Mouse (Mus musculus): ENCODE data around the gene Esyt2. TPM values are rescaled to one million over a fixed set of nuclear protein-coding genes. Genes with fewer than 3 reads are reported as not detected.

The Esyt2 gene
- polyA plus RNA-seq, 1 experiment from 2014 or later = 30.6 TPM

DNA sequence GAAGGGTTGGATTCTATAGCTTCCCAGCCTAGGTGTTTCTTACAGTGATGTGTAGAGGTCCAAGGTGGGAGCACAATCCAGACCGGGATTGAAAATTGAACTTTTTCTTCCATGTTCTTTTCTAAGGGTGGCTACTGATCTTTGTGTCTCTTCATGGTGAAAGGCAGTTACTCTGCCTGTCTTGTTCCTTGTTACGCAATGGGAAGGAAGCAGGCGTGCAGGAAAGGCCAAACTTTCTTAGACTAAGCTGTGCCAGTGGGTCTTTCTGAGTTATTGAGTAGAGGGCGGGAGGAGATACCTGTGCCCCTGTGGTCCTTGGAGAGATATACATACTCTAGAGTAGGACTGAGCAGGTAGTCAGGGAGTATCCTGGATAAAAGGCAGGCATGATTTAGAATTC, 133.9 kb downstream of the Esyt2 start:
- Histone ChIP-seq H3K27ac (replicated peaks; ENCODE audit: low read depth, low read length) (no peak overlapping the region), H3K4me3 (ENCODE audit: low read depth, low read length) (no peak overlapping the region), H3K27me3 (replicated peaks; ENCODE audit: control insufficient read depth, insufficient read depth, low read length) (no peaks in the 10 kb centered on the region), H3K9ac (ENCODE audit: low read depth, low read length) (no peak overlapping the region), H3K4me1 (ENCODE audit: control insufficient read depth, insufficient read depth, low read length) (no peaks in the 10 kb centered on the region), H3K36me3 (ENCODE audit: control insufficient read depth, insufficient read depth, low read length) (peaks cover 67% of the 10 kb centered on the region), H3K4me2 (ENCODE audit: low read depth, low read length) (no peak overlapping the region), H3K9me3 (ENCODE audit: control insufficient read depth, low read length) (no peaks in the 10 kb centered on the region)
- ATAC-seq (ENCODE audit: low read depth) = no peak
- WGBS = 90% methylated on average over 4 of the region's 4 CpGs
- no peak for DNase-seq (ENCODE audit: low spot score)

DNA sequence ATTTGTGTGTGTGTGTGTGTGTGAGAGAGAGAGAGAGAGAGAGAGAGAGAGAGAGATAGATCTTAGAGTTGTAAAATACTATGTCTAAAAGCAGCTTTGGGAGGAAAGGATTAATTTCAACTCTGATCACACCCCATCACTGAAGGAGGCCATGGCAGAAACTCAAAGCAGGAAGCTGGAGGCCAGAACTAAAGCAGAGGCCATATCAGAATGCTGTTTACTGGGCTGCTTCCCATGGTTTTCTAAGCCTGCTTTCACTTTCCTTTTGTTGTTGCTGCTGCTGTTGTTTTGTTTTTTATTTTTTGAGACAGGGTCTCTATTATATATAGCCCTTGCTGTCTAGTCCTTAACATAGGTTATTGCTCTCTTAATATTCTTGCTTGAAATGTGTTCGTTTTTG, 135.5 kb downstream of the Esyt2 start:
- H3K27ac ChIP-seq (replicated peaks; ENCODE audit: low read depth, low read length) = no peak overlapping the region
- WGBS = 83% methylated on average over 1 of the region's 1 CpGs
- H3K9me3 ChIP-seq (ENCODE audit: control insufficient read depth, low read length) = no peaks in the 10 kb centered on the region
- H3K9ac ChIP-seq (ENCODE audit: low read depth, low read length) = no peak overlapping the region
- no peaks in the 10 kb centered on the region for H3K27me3 ChIP-seq (replicated peaks; ENCODE audit: control insufficient read depth, insufficient read depth, low read length)
- ATAC-seq (ENCODE audit: low read depth) (no peak), DNase-seq (ENCODE audit: low spot score) (no peak)
- H3K4me3 ChIP-seq (ENCODE audit: low read depth, low read length) = no peak overlapping the region
- H3K36me3 ChIP-seq (ENCODE audit: control insufficient read depth, insufficient read depth, low read length) = peaks cover 59% of the 10 kb centered on the region
- no peak overlapping the region for H3K4me2 ChIP-seq (ENCODE audit: low read depth, low read length)
- no peaks in the 10 kb centered on the region for H3K4me1 ChIP-seq (ENCODE audit: control insufficient read depth, insufficient read depth, low read length)

DNA sequence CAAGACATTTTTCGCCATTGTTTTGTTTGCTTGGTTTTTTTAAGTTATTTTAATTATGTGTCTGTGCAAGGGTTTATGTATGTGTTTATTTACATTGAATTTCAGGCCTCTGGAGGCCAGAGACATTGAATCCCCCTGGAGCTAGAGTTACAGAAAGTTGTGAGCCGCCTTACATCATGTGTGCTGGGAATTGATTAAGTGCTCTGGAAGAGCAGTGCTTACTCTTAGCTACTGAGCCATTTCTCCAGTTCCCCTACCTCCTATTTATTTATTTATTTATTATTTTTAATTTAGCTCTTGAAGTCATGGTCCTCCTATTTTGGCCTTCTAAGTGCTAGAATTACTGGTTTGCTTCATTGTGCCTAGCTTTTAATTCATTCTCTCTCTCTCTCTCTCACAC, 140.7 kb downstream of the Esyt2 start:
- no peaks in the 10 kb centered on the region for H3K9me3 ChIP-seq (ENCODE audit: control insufficient read depth, low read length)
- DNase-seq (ENCODE audit: low spot score) (no peak), ATAC-seq (ENCODE audit: low read depth) (0 out of 2 replicates have a peak, but pooled peaks have one; percentile 55)
- no peak overlapping the region for H3K9ac ChIP-seq (ENCODE audit: low read depth, low read length)
- H3K4me1 ChIP-seq (ENCODE audit: control insufficient read depth, insufficient read depth, low read length) = no peaks in the 10 kb centered on the region
- H3K36me3 ChIP-seq (ENCODE audit: control insufficient read depth, insufficient read depth, low read length) = peaks cover 51% of the 10 kb centered on the region
- H3K4me2 ChIP-seq (ENCODE audit: low read depth, low read length) = no peak overlapping the region
- H3K4me3 ChIP-seq (ENCODE audit: low read depth, low read length) = no peak overlapping the region
- 79% methylated on average over 2 of the region's 2 CpGs for WGBS
- H3K27ac ChIP-seq (replicated peaks; ENCODE audit: low read depth, low read length) = no peak overlapping the region
- H3K27me3 ChIP-seq (replicated peaks; ENCODE audit: control insufficient read depth, insufficient read depth, low read length) = no peaks in the 10 kb centered on the region

DNA sequence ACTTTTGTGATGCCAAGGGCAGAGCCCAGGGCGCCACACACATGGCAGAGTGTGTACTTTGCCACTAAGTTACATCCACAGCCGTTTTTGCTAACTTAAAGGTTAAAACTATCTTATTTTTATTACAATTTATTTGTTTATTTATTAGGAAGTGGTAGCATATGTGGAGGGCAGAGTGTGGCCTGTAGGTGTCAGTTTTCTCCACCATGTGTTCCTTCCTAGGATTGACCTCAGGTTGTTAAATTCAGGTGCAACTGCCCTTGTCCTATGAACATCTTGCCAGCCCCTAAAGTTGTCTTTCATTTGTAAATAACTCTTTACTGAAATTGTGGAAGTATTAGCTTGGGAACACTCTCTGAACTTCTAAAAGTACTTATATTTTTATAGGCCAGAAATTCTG, 144.4 kb downstream of the Esyt2 start:
- Histone ChIP-seq H3K27ac (replicated peaks; ENCODE audit: low read depth, low read length) (no peak overlapping the region), H3K27me3 (replicated peaks; ENCODE audit: control insufficient read depth, insufficient read depth, low read length) (no peaks in the 10 kb centered on the region), H3K4me2 (ENCODE audit: low read depth, low read length) (no peak overlapping the region), H3K4me3 (ENCODE audit: low read depth, low read length) (no peak overlapping the region), H3K9me3 (ENCODE audit: control insufficient read depth, low read length) (no peaks in the 10 kb centered on the region), H3K4me1 (ENCODE audit: control insufficient read depth, insufficient read depth, low read length) (no peaks in the 10 kb centered on the region), H3K9ac (ENCODE audit: low read depth, low read length) (no peak overlapping the region), H3K36me3 (ENCODE audit: control insufficient read depth, insufficient read depth, low read length) (peaks cover 69% of the 10 kb centered on the region)
- WGBS = 87% methylated on average over 2 of the region's 2 CpGs
- no peak for ATAC-seq (ENCODE audit: low read depth)
- no peak for DNase-seq (ENCODE audit: low spot score)

GRCm38 (mm10) chr12:116433742-116434141, 152.7 kb downstream of the Esyt2 start:
- H3K9me3 ChIP-seq (ENCODE audit: control insufficient read depth, low read length) = no peaks in the 10 kb centered on the region
- H3K27ac ChIP-seq (replicated peaks; ENCODE audit: low read depth, low read length) = no peak overlapping the region
- peaks cover 64% of the 10 kb centered on the region for H3K36me3 ChIP-seq (ENCODE audit: control insufficient read depth, insufficient read depth, low read length)
- no peak for DNase-seq (ENCODE audit: low spot score)
- 96% methylated on average over 2 of the region's 2 CpGs for WGBS
- no peak overlapping the region for H3K4me3 ChIP-seq (ENCODE audit: low read depth, low read length)
- H3K4me2 ChIP-seq (ENCODE audit: low read depth, low read length) = no peak overlapping the region
- ATAC-seq (ENCODE audit: low read depth) = no peak
- H3K27me3 ChIP-seq (replicated peaks; ENCODE audit: control insufficient read depth, insufficient read depth, low read length) = no peaks in the 10 kb centered on the region
- H3K9ac ChIP-seq (ENCODE audit: low read depth, low read length) = no peak overlapping the region
- H3K4me1 ChIP-seq (ENCODE audit: control insufficient read depth, insufficient read depth, low read length) = no peaks in the 10 kb centered on the region

- Histone ChIP-seq H3K4me2 (ENCODE audit: low read depth, low read length) (no peak overlapping the region), H3K27me3 (replicated peaks; ENCODE audit: control insufficient read depth, insufficient read depth, low read length) (no peaks in the 10 kb centered on the region), H3K9ac (ENCODE audit: low read depth, low read length) (no peak overlapping the region), H3K36me3 (ENCODE audit: control insufficient read depth, insufficient read depth, low read length) (peaks cover 66% of the 10 kb centered on the region), H3K4me3 (ENCODE audit: low read depth, low read length) (no peak overlapping the region), H3K4me1 (ENCODE audit: control insufficient read depth, insufficient read depth, low read length) (no peaks in the 10 kb centered on the region), H3K27ac (replicated peaks; ENCODE audit: low read depth, low read length) (no peak overlapping the region), H3K9me3 (ENCODE audit: control insufficient read depth, low read length) (no peaks in the 10 kb centered on the region)
- no peak for DNase-seq (ENCODE audit: low spot score)
- no peak for ATAC-seq (ENCODE audit: low read depth)
- 87% methylated on average over 2 of the region's 2 CpGs for WGBS
Measured at GRCm38 (mm10) chr12:116435232-116435631, 154.2 kb downstream of the Esyt2 start.

DNA sequence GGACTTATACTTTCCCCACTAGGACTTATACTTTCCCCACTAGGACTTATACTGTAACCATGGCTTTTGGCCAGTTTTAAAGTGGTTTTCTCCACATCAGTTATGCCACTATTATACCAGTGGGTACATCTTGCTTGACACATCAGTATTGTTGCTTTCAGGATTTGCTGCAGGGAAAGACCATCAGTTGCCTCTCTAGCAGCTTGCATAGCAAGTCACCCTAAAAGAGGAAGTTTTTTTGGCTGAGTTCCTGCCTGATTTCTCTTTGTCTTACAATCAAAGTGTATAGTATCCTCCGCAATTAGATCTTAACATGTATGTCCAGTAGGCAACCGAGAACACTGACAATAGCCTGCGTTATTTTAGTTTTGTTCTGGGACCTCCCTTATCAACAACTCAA, 155.1 kb downstream of the Esyt2 start:
- Histone ChIP-seq H3K4me3 (ENCODE audit: low read depth, low read length) (no peak overlapping the region), H3K4me2 (ENCODE audit: low read depth, low read length) (no peak overlapping the region), H3K27me3 (replicated peaks; ENCODE audit: control insufficient read depth, insufficient read depth, low read length) (no peaks in the 10 kb centered on the region), H3K9me3 (ENCODE audit: control insufficient read depth, low read length) (no peaks in the 10 kb centered on the region), H3K27ac (replicated peaks; ENCODE audit: low read depth, low read length) (no peak overlapping the region), H3K9ac (ENCODE audit: low read depth, low read length) (no peak overlapping the region), H3K4me1 (ENCODE audit: control insufficient read depth, insufficient read depth, low read length) (no peaks in the 10 kb centered on the region), H3K36me3 (ENCODE audit: control insufficient read depth, insufficient read depth, low read length) (peaks cover 64% of the 10 kb centered on the region)
- DNase-seq (ENCODE audit: low spot score) (no peak), ATAC-seq (ENCODE audit: low read depth) (no peak)
- 92% methylated on average over 3 of the region's 3 CpGs for WGBS

- no peak overlapping the region for H3K9ac ChIP-seq (ENCODE audit: low read depth, low read length)
- 77% methylated on average over 5 of the region's 5 CpGs for WGBS
Measured at GRCm38 (mm10) chr12:116438591-116438990, 157.6 kb downstream of the Esyt2 start.

More at GRCm38 (mm10) chr12:116438591-116438990, 157.6 kb downstream of the Esyt2 start:
- H3K4me1 ChIP-seq (ENCODE audit: control insufficient read depth, insufficient read depth, low read length) = no peaks in the 10 kb centered on the region
- H3K9me3 ChIP-seq (ENCODE audit: control insufficient read depth, low read length) = no peaks in the 10 kb centered on the region
- DNase-seq (ENCODE audit: low spot score) = no peak
- H3K4me2 ChIP-seq (ENCODE audit: low read depth, low read length) = no peak overlapping the region
- H3K27ac ChIP-seq (replicated peaks; ENCODE audit: low read depth, low read length) = no peak overlapping the region
- no peak overlapping the region for H3K4me3 ChIP-seq (ENCODE audit: low read depth, low read length)
- peaks cover 70% of the 10 kb centered on the region for H3K36me3 ChIP-seq (ENCODE audit: control insufficient read depth, insufficient read depth, low read length)
- ATAC-seq (ENCODE audit: low read depth) = no peak
- H3K27me3 ChIP-seq (replicated peaks; ENCODE audit: control insufficient read depth, insufficient read depth, low read length) = no peaks in the 10 kb centered on the region
